Mouse (Mus musculus) frontal cortex, postnatal 14 days (tissue): ENCODE data around the gene Agxt.
A peak's percentile ranks its signal among the peaks of the same experiment; 100 is the strongest.

Experiments used
- DNase-seq, 2 experiments: peaks; one replicate each; pipeline ENCODE4 v3.0.0; 2022; ENCODE audit warnings: low spot score in 2 of 2

The Agxt gene

GRCm38 (mm10) chr1:93150907-93151661, 16.0 kb downstream of the Agxt start:
- no peak for DNase-seq

GRCm38 (mm10) chr1:93157566-93157965, 22.5 kb downstream of the Agxt start:
- DNase-seq, result no peak

GRCm38 (mm10) chr1:93158916-93159315, 23.9 kb downstream of the Agxt start:
- DNase-seq, result no peak

GRCm38 (mm10) chr1:93159566-93160500, 24.8 kb downstream of the Agxt start:
- DNase-seq, result no peak

- DNase-seq, result no peak
Measured at GRCm38 (mm10) chr1:93160501-93161133, 25.6 kb downstream of the Agxt start, which contains the start of gene 2310007B03Rik. TSS of gene 2310007B03Rik (minus strand) at chr1:93160948.

GRCm38 (mm10) chr1:93161350-93161749, 26.3 kb downstream of the Agxt start:
- no peak for DNase-seq

- no peak for DNase-seq
Measured at GRCm38 (mm10) chr1:93161921-93162320, 26.9 kb downstream of the Agxt start.

GRCm38 (mm10) chr1:93162588-93162987, 27.5 kb downstream of the Agxt start:
- no peak for DNase-seq

- DNase-seq, result no peak
Measured at GRCm38 (mm10) chr1:93165447-93165846, 30.4 kb downstream of the Agxt start.

GRCm38 (mm10) chr1:93166346-93167079, 31.5 kb downstream of the Agxt start:
- DNase-seq, result no peak

- DNase-seq, result no peak
Measured at GRCm38 (mm10) chr1:93168295-93168775, 33.3 kb downstream of the Agxt start, which contains the start of gene Crocc2. TSS of gene Crocc2 (plus strand) at chr1:93168725.

GRCm38 (mm10) chr1:93173665-93174064, 38.6 kb downstream of the Agxt start:
- no peak for DNase-seq

GRCm38 (mm10) chr1:93174399-93174798, 39.4 kb downstream of the Agxt start:
- peak; percentile 34 to 76 for DNase-seq

GRCm38 (mm10) chr1:93175849-93176248, 40.8 kb downstream of the Agxt start:
- no peak for DNase-seq

- peak in 1 of 2 experiments; percentile 23 for DNase-seq
Measured at GRCm38 (mm10) chr1:93176525-93177332, 41.7 kb downstream of the Agxt start.

- no peak for DNase-seq
Measured at GRCm38 (mm10) chr1:93182281-93182680, 47.2 kb downstream of the Agxt start.

GRCm38 (mm10) chr1:93184071-93184828, 49.2 kb downstream of the Agxt start:
- no peak for DNase-seq

GRCm38 (mm10) chr1:93190726-93191305, 55.8 kb downstream of the Agxt start:
- no peak for DNase-seq

- no peak for DNase-seq
Measured at GRCm38 (mm10) chr1:93194961-93195360, 59.9 kb downstream of the Agxt start.
